Mouse (Mus musculus): ENCODE measurements at regions not wholly inside any gene's neighbourhood (a gene's known extent, or its start where the extent isn't known, plus 50 kb on each side); places are given as distances from the start of the nearest gene placed in this dataset.

DNA sequence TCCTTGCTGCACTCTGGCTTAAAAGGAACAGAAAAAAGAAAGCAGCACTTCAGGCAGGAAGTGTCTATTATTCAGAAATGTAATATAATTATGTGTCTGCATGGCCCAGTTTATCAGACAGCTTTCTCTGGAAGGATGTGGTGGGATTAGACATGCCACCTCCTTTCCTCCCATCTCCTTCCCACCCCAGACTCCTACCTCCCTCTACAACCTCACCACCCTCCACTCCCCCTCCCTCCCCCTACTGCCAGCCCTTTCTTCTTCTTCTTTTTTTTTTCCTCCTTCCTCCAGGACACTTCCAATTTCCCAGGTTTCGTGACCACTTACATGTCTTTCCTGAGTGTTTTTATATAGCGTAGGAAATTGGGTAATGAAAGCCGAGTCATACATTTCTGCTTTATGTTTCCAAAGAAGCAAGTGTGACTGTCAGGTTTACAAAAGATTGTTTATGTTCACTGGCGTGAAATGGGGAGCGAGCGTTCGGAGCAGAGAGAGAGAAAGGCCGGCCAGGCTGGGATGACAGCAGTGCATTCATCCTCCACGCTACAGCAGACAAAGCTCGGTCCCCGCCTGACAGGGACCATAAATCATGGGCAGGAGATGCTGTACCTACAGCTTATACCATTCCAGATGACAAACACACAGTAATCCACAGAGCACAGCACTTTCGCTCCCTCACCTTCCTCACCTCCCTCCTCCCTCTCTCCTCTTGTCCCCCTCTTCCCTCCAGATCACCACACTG lies 354.6 kb upstream of the Zfp703 start:
- no peak for TF ChIP-seq POLR2A (IDR thresholded peaks at IDR 0.05; ENCODE audit: borderline replicate concordance, insufficient read depth, low read length)
- TF ChIP-seq CTCF (IDR thresholded peaks at IDR 0.05; ENCODE audit: borderline replicate concordance, insufficient read depth, low read depth, low read length): no peak

Measured in cerebellum, adult 2 months (tissue).